Mouse (Mus musculus) embryo, embryonic 10.5 days (tissue): ENCODE results near the gene Xirp2.

ENCODE experiments used
- DNase-seq: peaks from one replicate; pipeline ENCODE4 v3.0.0-alpha.2; 2015; ENCODE audit warnings: low spot score

Xirp2 gene

DNA sequence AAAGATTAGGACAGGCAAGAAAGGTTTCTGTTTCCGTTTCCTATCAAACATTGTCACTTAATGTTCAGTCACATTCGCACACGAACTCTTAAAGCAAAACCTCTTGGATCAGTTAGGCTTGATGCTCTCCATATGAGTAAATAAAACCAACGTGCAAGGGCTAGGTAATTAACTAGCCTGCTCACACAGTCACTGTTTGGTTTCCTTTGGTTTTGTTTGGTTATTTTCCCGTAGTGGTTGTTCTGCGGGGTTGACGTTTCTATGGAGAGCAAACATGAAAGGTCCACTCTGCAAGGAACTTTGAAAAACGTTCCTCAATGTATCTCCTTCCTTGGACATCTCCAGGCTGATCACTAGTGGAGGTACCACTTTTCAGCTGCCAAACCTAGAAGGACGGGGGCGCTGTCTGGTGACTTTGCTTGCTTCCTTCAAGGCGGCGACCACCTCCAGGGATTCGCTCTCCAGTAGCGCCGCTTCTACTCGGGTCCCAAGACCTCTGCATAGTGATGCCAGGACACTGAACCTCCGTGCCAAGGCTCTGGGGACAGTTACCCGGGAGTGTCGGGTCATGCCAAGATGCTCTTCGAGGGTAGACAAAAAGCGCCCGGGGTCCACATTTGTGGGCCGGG lies 119.2 kb downstream of the Xirp2 start:
- peak; percentile 79 for DNase-seq

GRCm38 (mm10) chr2:67565480-67566331 lies 119.9 kb downstream of the Xirp2 start, which contains the start of gene B3galt1:
Gene B3galt1 (plus strand): TSS chr2:67565871.
- peak; percentile 92 for DNase-seq

- DNase-seq: peak; percentile 35
Observed at GRCm38 (mm10) chr2:67566566-67566965, 120.8 kb downstream of the Xirp2 start.

- DNase-seq: no peak
Observed at GRCm38 (mm10) chr2:67567141-67567680, 121.4 kb downstream of the Xirp2 start.
